Mouse (Mus musculus) MEL (cell line): Measurements from ENCODE around the gene Fbxo2.

Experiments used
- CTCF ChIP-seq, 3 experiments: IDR thresholded peaks in 2 of 3; conservative IDR thresholded peaks in 1 of 3; 2 replicates each; pipeline ENCODE4 v1.5.1; 2011 to 2012; ENCODE audit warnings: low read length in 3 of 3, low read depth in 2 of 3, mild to moderate bottlenecking in 2 of 3, improper control_type of control experiment in 1 of 3, inconsistent platforms in 1 of 3, mixed read lengths in 1 of 3, moderate library complexity in 1 of 3; ENCODE audit not compliant: control insufficient read depth in 1 of 3, insufficient read depth in 1 of 3, poor library complexity in 1 of 3, severe bottlenecking in 1 of 3
- E2F4 ChIP-seq: IDR thresholded peaks from 2 replicates; pipeline ENCODE4 v1.6.1; 2011; ENCODE audit warnings: low read depth, low read length, improper control_type of control experiment, borderline replicate concordance
- GABPA ChIP-seq: IDR thresholded peaks from 2 replicates; pipeline ENCODE4 v1.6.1; 2012; ENCODE audit warnings: low read depth, mild to moderate bottlenecking, inconsistent platforms, low read length, improper control_type of control experiment, moderate library complexity
- GATA1 ChIP-seq: IDR thresholded peaks from 2 replicates; pipeline ENCODE4 v1.6.1; 2011; ENCODE audit warnings: low read depth, low read length, improper control_type of control experiment
- KAT2A ChIP-seq: conservative IDR thresholded peaks from 2 replicates; pipeline ENCODE4 v1.6.1; 2012; ENCODE audit warnings: low read depth, low read length, improper control_type of control experiment, inconsistent platforms
- MAX ChIP-seq: IDR thresholded peaks from 2 replicates; pipeline ENCODE4 v1.6.1; 2011; ENCODE audit warnings: low read length, improper control_type of control experiment
- MEF2A ChIP-seq: IDR thresholded peaks from 2 replicates; pipeline ENCODE4 v1.6.1; 2014; ENCODE audit warnings: low read depth, mild to moderate bottlenecking, inconsistent platforms, low read length, improper control_type of control experiment; ENCODE audit not compliant: poor library complexity, insufficient replicate concordance, severe bottlenecking; ENCODE audit errors: extremely low read depth
- POLR2A ChIP-seq, 2 experiments: IDR thresholded peaks; 2 replicates each; pipeline ENCODE4 v1.6.1; 2011 to 2012; ENCODE audit warnings: low read length in 2 of 2, mild to moderate bottlenecking in 2 of 2, control low read depth in 1 of 2, improper control_type of control experiment in 1 of 2, low read depth in 1 of 2, moderate library complexity in 1 of 2; ENCODE audit not compliant: control insufficient read depth in 1 of 2, insufficient read depth in 1 of 2, poor library complexity in 1 of 2
- RAD21 ChIP-seq: IDR thresholded peaks from 2 replicates; pipeline ENCODE4 v1.6.1; 2011; ENCODE audit warnings: mild to moderate bottlenecking, low read depth, low read length, improper control_type of control experiment

DNA sequence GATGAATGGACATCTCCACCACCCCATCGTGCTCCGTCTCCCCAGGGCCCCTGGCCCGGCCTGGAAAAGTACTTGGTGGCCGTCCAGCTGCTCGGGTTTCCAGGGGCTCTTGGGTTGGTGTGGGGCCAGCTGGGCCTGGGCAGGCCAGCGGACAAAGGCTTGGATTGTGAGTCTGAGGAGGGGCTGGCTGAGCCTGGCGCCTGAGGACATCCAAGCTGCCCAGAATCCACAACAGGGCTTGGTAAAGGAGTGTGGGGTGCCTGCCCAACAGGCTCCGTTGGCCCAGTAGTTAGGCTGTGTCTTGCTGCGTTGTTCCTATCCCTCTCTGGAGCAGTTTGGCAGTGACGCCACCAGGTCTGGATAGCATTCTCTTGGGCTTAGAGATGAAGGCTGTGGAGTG is 6.0 kb downstream of the Fbxo2 start:
- TF ChIP-seq MEF2A (no peak), GABPA (no peak), CTCF (IDR thresholded peaks at IDR 0.05 in 2 of 3, conservative IDR thresholded peaks at IDR 0.05 in 1 of 3; ENCODE audit: control insufficient read depth in 1 of 3, insufficient read depth in 1 of 3, low read depth in 2 of 3, low read length in 3 of 3, poor library complexity in 1 of 3, severe bottlenecking in 1 of 3) (no peak), GATA1 (no peak), E2F4 (no peak), POLR2A (IDR thresholded peaks at IDR 0.05; ENCODE audit: control insufficient read depth in 1 of 2, insufficient read depth in 1 of 2, low read depth in 1 of 2, low read length in 2 of 2, poor library complexity in 1 of 2) (no peak), MAX (no peak), RAD21 (no peak), KAT2A (no peak)
